Mouse (Mus musculus): Measurements from ENCODE around the gene Cd79a.

The Cd79a gene

GRCm38 (mm10) chr7:24918763-24919323 lies 21.7 kb downstream of the Cd79a start:
- DNase-seq (ENCODE audit: low read depth, low spot score): no peak

GRCm38 (mm10) chr7:24919728-24920127 lies 22.5 kb downstream of the Cd79a start:
- DNase-seq (ENCODE audit: low read depth, low spot score): peak; percentile 87

GRCm38 (mm10) chr7:24930475-24930874 lies 33.3 kb downstream of the Cd79a start:
- no peak for DNase-seq (ENCODE audit: low read depth, low spot score)

- DNase-seq (ENCODE audit: low read depth, low spot score): no peak
Measured at GRCm38 (mm10) chr7:24931651-24932050, 34.5 kb downstream of the Cd79a start.

- no peak for DNase-seq (ENCODE audit: low read depth, low spot score)
Measured at GRCm38 (mm10) chr7:24943641-24944040, 46.5 kb downstream of the Cd79a start.

GRCm38 (mm10) chr7:24944257-24944950 lies 47.2 kb downstream of the Cd79a start, which contains the start of gene Gm4881:
Gm4881 (minus strand) TSS chr7:24944494.
- no peak for DNase-seq (ENCODE audit: low read depth, low spot score)

- DNase-seq (ENCODE audit: low read depth, low spot score): no peak
Measured at GRCm38 (mm10) chr7:24947316-24948048, 50.3 kb downstream of the Cd79a start.

- no peak for DNase-seq (ENCODE audit: low read depth, low spot score)
Measured at GRCm38 (mm10) chr7:24948774-24949173, 51.6 kb downstream of the Cd79a start.

GRCm38 (mm10) chr7:24949958-24950623 lies 52.9 kb downstream of the Cd79a start:
- DNase-seq (ENCODE audit: low read depth, low spot score): no peak
